Mouse (Mus musculus): ENCODE data around the gene Rlbp1. TPM values are rescaled to one million over a fixed set of nuclear protein-coding genes. Genes with fewer than 3 reads are reported as not detected.
A peak's percentile ranks its signal among the peaks of the same experiment; 100 is the strongest.

The Rlbp1 gene
- total and polyA plus RNA-seq, 3 experiments = 0.12 to 0.17 TPM; not detected in 1

GRCm38 (mm10) chr7:79359183-79359435, 27.7 kb downstream of the Rlbp1 start:
- Histone ChIP-seq H3K4me1 (ENCODE audit: control insufficient read depth in 1 of 2, insufficient read depth in 2 of 2, low read length in 2 of 2) (peaks cover 8 to 41% of the 10 kb centered on the region in 2 experiments), H3K79me2 (ENCODE audit: control insufficient read depth, insufficient read depth, low read length, poor library complexity) (no peaks in the 10 kb centered on the region), H3K36me3 (ENCODE audit: control insufficient read depth in 1 of 2, insufficient read depth in 2 of 2, low read length in 2 of 2) (peaks cover 0 to 31% of the 10 kb centered on the region in 2 experiments; a peak in 2 of 4 replicates), H3K9ac (ENCODE audit: control insufficient read depth, low read depth, low read length, poor library complexity, severe bottlenecking) (no peak overlapping the region), H3K4me3 (ENCODE audit: control insufficient read depth in 1 of 2, insufficient read depth in 1 of 2, low read depth in 2 of 2, low read length in 2 of 2) (no peak overlapping the region), H3K9me3 (replicated peaks; ENCODE audit: insufficient read depth, low read length) (no peaks in the 10 kb centered on the region), H3K27me3 (ENCODE audit: control insufficient read depth in 1 of 2, insufficient read depth in 2 of 2, low read length in 2 of 2) (no peaks in the 10 kb centered on the region), H3K27ac (ENCODE audit: control insufficient read depth, low read depth, low read length) (peak overlapping the region; percentile 25)
- peak; percentile 34 for DNase-seq (ENCODE audit: low read depth, low spot score)
- no peak for TF ChIP-seq ELF1 (IDR thresholded peaks at IDR 0.05; ENCODE audit: low read depth, low read length)
- no peak for TF ChIP-seq UBTF (IDR thresholded peaks at IDR 0.05; ENCODE audit: borderline replicate concordance, insufficient read depth, low read depth, low read length)
- no peak for TF ChIP-seq TBP (IDR thresholded peaks at IDR 0.05; ENCODE audit: low read depth, low read length)
- no peak for TF ChIP-seq ZC3H11A (IDR thresholded peaks at IDR 0.05; ENCODE audit: low read depth, low read length)
- no peak for TF ChIP-seq MXI1 (IDR thresholded peaks at IDR 0.05; ENCODE audit: low read depth, low read length)
- TF ChIP-seq ZMIZ1 (IDR thresholded peaks at IDR 0.05; ENCODE audit: low read depth, low read length) = no peak
- TF ChIP-seq JUND (IDR thresholded peaks at IDR 0.05; ENCODE audit: low read depth, low read length) = no peak
- TF ChIP-seq E2F4 (IDR thresholded peaks at IDR 0.05; ENCODE audit: borderline replicate concordance, low read depth, low read length) = no peak
- TF ChIP-seq KAT2A (conservative IDR thresholded peaks at IDR 0.05; ENCODE audit: low read depth, low read length) = no peak
- TF ChIP-seq MYC (IDR thresholded peaks at IDR 0.05; ENCODE audit: low read depth, low read length) = no peak
- no peak for TF ChIP-seq NRF1 (IDR thresholded peaks at IDR 0.05; ENCODE audit: insufficient read depth, low read depth, low read length, poor library complexity, severe bottlenecking)
- no peak for TF ChIP-seq BHLHE40 (IDR thresholded peaks at IDR 0.05; ENCODE audit: borderline replicate concordance, low read depth, low read length)
- no peak for TF ChIP-seq ZKSCAN1 (IDR thresholded peaks at IDR 0.05; ENCODE audit: low read depth, low read length)
- no peak for TF ChIP-seq POLR2A (IDR thresholded peaks at IDR 0.05; ENCODE audit: control insufficient read depth in 1 of 2, insufficient read depth in 1 of 2, low read depth in 1 of 2, low read length in 2 of 2, poor library complexity in 1 of 2)
- no peak for TF ChIP-seq MEF2A (IDR thresholded peaks at IDR 0.05; ENCODE audit: extremely low read depth, insufficient replicate concordance, low read depth, low read length, poor library complexity, severe bottlenecking)
- no peak for TF ChIP-seq NELFE (IDR thresholded peaks at IDR 0.05; ENCODE audit: low read depth, low read length)
- no peak for TF ChIP-seq ETS1 (IDR thresholded peaks at IDR 0.05; ENCODE audit: low read depth, low read length)
- no peak for TF ChIP-seq CHD2 (IDR thresholded peaks at IDR 0.05; ENCODE audit: low read length)

GRCm38 (mm10) chr7:79358350-79359182, 28.3 kb downstream of the Rlbp1 start:
- peak; percentile 97 for DNase-seq (ENCODE audit: low read depth, low spot score)
- Histone ChIP-seq H3K4me1 (ENCODE audit: control insufficient read depth in 1 of 2, insufficient read depth in 2 of 2, low read length in 2 of 2) (peaks cover 6 to 36% of the 10 kb centered on the region in 2 experiments), H3K36me3 (ENCODE audit: control insufficient read depth in 1 of 2, insufficient read depth in 2 of 2, low read length in 2 of 2) (peaks cover 0 to 26% of the 10 kb centered on the region in 2 experiments; a peak in 2 of 4 replicates), H3K27ac (ENCODE audit: control insufficient read depth, low read depth, low read length) (peak overlapping the region; percentile 72), H3K79me2 (ENCODE audit: control insufficient read depth, insufficient read depth, low read length, poor library complexity) (no peaks in the 10 kb centered on the region), H3K9ac (ENCODE audit: control insufficient read depth, low read depth, low read length, poor library complexity, severe bottlenecking) (no peak overlapping the region), H3K27me3 (ENCODE audit: control insufficient read depth in 1 of 2, insufficient read depth in 2 of 2, low read length in 2 of 2) (no peaks in the 10 kb centered on the region), H3K4me3 (ENCODE audit: control insufficient read depth in 1 of 2, insufficient read depth in 1 of 2, low read depth in 2 of 2, low read length in 2 of 2) (no peak overlapping the region), H3K9me3 (replicated peaks; ENCODE audit: insufficient read depth, low read length) (no peaks in the 10 kb centered on the region)
- TF ChIP-seq ZNF384 (IDR thresholded peaks at IDR 0.05; ENCODE audit: low read depth, low read length) (no peak), TCF12 (IDR thresholded peaks at IDR 0.05; ENCODE audit: low read depth, low read length) (peak; percentile 98), BHLHE40 (IDR thresholded peaks at IDR 0.05; ENCODE audit: borderline replicate concordance, low read depth, low read length) (peak; percentile 100), CTCF (IDR thresholded peaks at IDR 0.05 in 2 of 3, conservative IDR thresholded peaks at IDR 0.05 in 1 of 3; ENCODE audit: control insufficient read depth in 1 of 3, insufficient read depth in 1 of 3, low read depth in 2 of 3, low read length in 3 of 3, poor library complexity in 1 of 3, severe bottlenecking in 1 of 3) (0 out of 6 replicates have a peak, but pooled peaks of 1 of the 3 experiments have one; percentile 17), ZKSCAN1 (IDR thresholded peaks at IDR 0.05; ENCODE audit: low read depth, low read length) (no peak), ETS1 (IDR thresholded peaks at IDR 0.05; ENCODE audit: low read depth, low read length) (peak; percentile 99), UBTF (IDR thresholded peaks at IDR 0.05; ENCODE audit: borderline replicate concordance, insufficient read depth, low read depth, low read length) (no peak), NRF1 (IDR thresholded peaks at IDR 0.05; ENCODE audit: insufficient read depth, low read depth, low read length, poor library complexity, severe bottlenecking) (no peak), MYB (IDR thresholded peaks at IDR 0.05; ENCODE audit: low read depth, low read length) (peak; percentile 91), TAL1 (IDR thresholded peaks at IDR 0.05; ENCODE audit: low read length) (peak; percentile 100), JUND (IDR thresholded peaks at IDR 0.05; ENCODE audit: low read depth, low read length) (0 out of 2 replicates have a peak, but pooled peaks have one; percentile 43), USF1 (IDR thresholded peaks at IDR 0.05; ENCODE audit: low read depth, low read length) (peak; percentile 74), MAZ (IDR thresholded peaks at IDR 0.05; ENCODE audit: low read depth, low read length) (peak; percentile 91), MAFK (IDR thresholded peaks at IDR 0.05; ENCODE audit: borderline replicate concordance, low read depth, low read length) (peak; percentile 97), RCOR1 (IDR thresholded peaks at IDR 0.05; ENCODE audit: low read depth, low read length) (peak; percentile 99), SIN3A (IDR thresholded peaks at IDR 0.05; ENCODE audit: low read length) (peak; percentile 98), MYC (IDR thresholded peaks at IDR 0.05; ENCODE audit: low read depth, low read length) (peak; percentile 99), MAX (IDR thresholded peaks at IDR 0.05; ENCODE audit: low read length) (peak; percentile 97), E2F4 (IDR thresholded peaks at IDR 0.05; ENCODE audit: borderline replicate concordance, low read depth, low read length) (no peak)
